Mouse (Mus musculus): ENCODE results near the gene Mertk. TPM values are rescaled to one million over a fixed set of nuclear protein-coding genes. Genes with fewer than 3 reads are reported as not detected.

Gene Mertk
- polyA plus RNA-seq, 1 experiment: 2.2 TPM

- H3K27ac ChIP-seq (ENCODE audit: control insufficient read depth, insufficient read depth, low read depth, low read length): no peak overlapping the region
- no peak for TF ChIP-seq POLR2A (IDR thresholded peaks at IDR 0.05; ENCODE audit: control insufficient read depth, low read depth, low read length)
- TF ChIP-seq CTCF (IDR thresholded peaks at IDR 0.05; ENCODE audit: control insufficient read depth, insufficient read depth, insufficient replicate concordance, low read depth, low read length): no peak
- no peaks in the 10 kb centered on the region for H3K27me3 ChIP-seq (ENCODE audit: control insufficient read depth, insufficient read depth, low read length)
- H3K4me1 ChIP-seq (ENCODE audit: control insufficient read depth, insufficient read depth, low read length): no peaks in the 10 kb centered on the region
- H3K36me3 ChIP-seq (ENCODE audit: control insufficient read depth, insufficient read depth, low read length): no peaks in the 10 kb centered on the region
- H3K4me3 ChIP-seq (ENCODE audit: control insufficient read depth, low read depth, low read length): no peak overlapping the region
Measured at GRCm38 (mm10) chr2:128803441-128803840, 104.7 kb downstream of the Mertk start.

- TF ChIP-seq POLR2A (IDR thresholded peaks at IDR 0.05; ENCODE audit: control insufficient read depth, low read depth, low read length) (no peak), CTCF (IDR thresholded peaks at IDR 0.05; ENCODE audit: control insufficient read depth, insufficient read depth, insufficient replicate concordance, low read depth, low read length) (no peak)
- H3K27ac ChIP-seq (ENCODE audit: control insufficient read depth, insufficient read depth, low read depth, low read length): no peak overlapping the region
- no peaks in the 10 kb centered on the region for H3K36me3 ChIP-seq (ENCODE audit: control insufficient read depth, insufficient read depth, low read length)
- no peaks in the 10 kb centered on the region for H3K4me1 ChIP-seq (ENCODE audit: control insufficient read depth, insufficient read depth, low read length)
- no peak overlapping the region for H3K4me3 ChIP-seq (ENCODE audit: control insufficient read depth, low read depth, low read length)
- H3K27me3 ChIP-seq (ENCODE audit: control insufficient read depth, insufficient read depth, low read length): no peaks in the 10 kb centered on the region
Measured at GRCm38 (mm10) chr2:128805341-128805740, 106.6 kb downstream of the Mertk start.

GRCm38 (mm10) chr2:128806561-128806960 is 107.8 kb downstream of the Mertk start:
- no peaks in the 10 kb centered on the region for H3K4me1 ChIP-seq (ENCODE audit: control insufficient read depth, insufficient read depth, low read length)
- no peaks in the 10 kb centered on the region for H3K27me3 ChIP-seq (ENCODE audit: control insufficient read depth, insufficient read depth, low read length)
- no peaks in the 10 kb centered on the region for H3K36me3 ChIP-seq (ENCODE audit: control insufficient read depth, insufficient read depth, low read length)
- H3K4me3 ChIP-seq (ENCODE audit: control insufficient read depth, low read depth, low read length): no peak overlapping the region
- H3K27ac ChIP-seq (ENCODE audit: control insufficient read depth, insufficient read depth, low read depth, low read length): no peak overlapping the region
- no peak for TF ChIP-seq POLR2A (IDR thresholded peaks at IDR 0.05; ENCODE audit: control insufficient read depth, low read depth, low read length)
- TF ChIP-seq CTCF (IDR thresholded peaks at IDR 0.05; ENCODE audit: control insufficient read depth, insufficient read depth, insufficient replicate concordance, low read depth, low read length): no peak

- H3K4me1 ChIP-seq (ENCODE audit: control insufficient read depth, insufficient read depth, low read length): no peaks in the 10 kb centered on the region; the same call in 1 of the 2 replicates
- H3K27ac ChIP-seq (ENCODE audit: control insufficient read depth, insufficient read depth, low read depth, low read length): no peak overlapping the region
- H3K36me3 ChIP-seq (ENCODE audit: control insufficient read depth, insufficient read depth, low read length): no peaks in the 10 kb centered on the region
- no peak for TF ChIP-seq POLR2A (IDR thresholded peaks at IDR 0.05; ENCODE audit: control insufficient read depth, low read depth, low read length)
- no peak for TF ChIP-seq CTCF (IDR thresholded peaks at IDR 0.05; ENCODE audit: control insufficient read depth, insufficient read depth, insufficient replicate concordance, low read depth, low read length)
- H3K27me3 ChIP-seq (ENCODE audit: control insufficient read depth, insufficient read depth, low read length): no peaks in the 10 kb centered on the region
- H3K4me3 ChIP-seq (ENCODE audit: control insufficient read depth, low read depth, low read length): no peak overlapping the region
Measured at GRCm38 (mm10) chr2:128812761-128813160, 114.0 kb downstream of the Mertk start.

GRCm38 (mm10) chr2:128816311-128816710 is 117.6 kb downstream of the Mertk start:
- TF ChIP-seq CTCF (IDR thresholded peaks at IDR 0.05; ENCODE audit: control insufficient read depth, insufficient read depth, insufficient replicate concordance, low read depth, low read length) (no peak), POLR2A (IDR thresholded peaks at IDR 0.05; ENCODE audit: control insufficient read depth, low read depth, low read length) (no peak)
- no peak overlapping the region for H3K27ac ChIP-seq (ENCODE audit: control insufficient read depth, insufficient read depth, low read depth, low read length)
- no peaks in the 10 kb centered on the region for H3K36me3 ChIP-seq (ENCODE audit: control insufficient read depth, insufficient read depth, low read length)
- no peaks in the 10 kb centered on the region for H3K27me3 ChIP-seq (ENCODE audit: control insufficient read depth, insufficient read depth, low read length)
- no peak overlapping the region for H3K4me3 ChIP-seq (ENCODE audit: control insufficient read depth, low read depth, low read length)
- peaks cover under 1% of the 10 kb centered on the region; the same call in 1 of the 2 replicates for H3K4me1 ChIP-seq (ENCODE audit: control insufficient read depth, insufficient read depth, low read length)

- H3K4me3 ChIP-seq (ENCODE audit: control insufficient read depth, low read depth, low read length): no peak overlapping the region
- peaks cover 2% of the 10 kb centered on the region; the same call in 1 of the 2 replicates for H3K4me1 ChIP-seq (ENCODE audit: control insufficient read depth, insufficient read depth, low read length)
- TF ChIP-seq POLR2A (IDR thresholded peaks at IDR 0.05; ENCODE audit: control insufficient read depth, low read depth, low read length) (no peak), CTCF (IDR thresholded peaks at IDR 0.05; ENCODE audit: control insufficient read depth, insufficient read depth, insufficient replicate concordance, low read depth, low read length) (no peak)
- no peak overlapping the region for H3K27ac ChIP-seq (ENCODE audit: control insufficient read depth, insufficient read depth, low read depth, low read length)
- no peaks in the 10 kb centered on the region for H3K27me3 ChIP-seq (ENCODE audit: control insufficient read depth, insufficient read depth, low read length)
- H3K36me3 ChIP-seq (ENCODE audit: control insufficient read depth, insufficient read depth, low read length): no peaks in the 10 kb centered on the region
Measured at GRCm38 (mm10) chr2:128816916-128817315, 118.2 kb downstream of the Mertk start.

- TF ChIP-seq POLR2A (IDR thresholded peaks at IDR 0.05; ENCODE audit: control insufficient read depth, low read depth, low read length) (no peak), CTCF (IDR thresholded peaks at IDR 0.05; ENCODE audit: control insufficient read depth, insufficient read depth, insufficient replicate concordance, low read depth, low read length) (no peak)
- H3K27me3 ChIP-seq (ENCODE audit: control insufficient read depth, insufficient read depth, low read length): no peaks in the 10 kb centered on the region
- H3K4me1 ChIP-seq (ENCODE audit: control insufficient read depth, insufficient read depth, low read length): peaks cover 2% of the 10 kb centered on the region; the same call in 1 of the 2 replicates
- H3K4me3 ChIP-seq (ENCODE audit: control insufficient read depth, low read depth, low read length): peak overlapping the region; percentile 90
- H3K36me3 ChIP-seq (ENCODE audit: control insufficient read depth, insufficient read depth, low read length): no peaks in the 10 kb centered on the region
- H3K27ac ChIP-seq (ENCODE audit: control insufficient read depth, insufficient read depth, low read depth, low read length): peak overlapping the region; percentile 75
Measured at GRCm38 (mm10) chr2:128817387-128817785, 118.6 kb downstream of the Mertk start.
